Mouse (Mus musculus): Measurements from ENCODE around the gene Gm21987.

Gene Gm21987

GRCm38 (mm10) chr16:38346529-38347325 lies at the start of gene Gm21987, which contains the start of gene Cox17:
Gene Gm21987 (plus strand): TSS chr16:38347040.
Gene Cox17 (plus strand): TSS chr16:38346991.
- 3% methylated on average over 35 of the region's 35 CpGs for WGBS

- 78% methylated on average over 6 of the region's 6 CpGs for WGBS
Measured at GRCm38 (mm10) chr16:38298410-38298809, 48.4 kb upstream of the Gm21987 start.

- WGBS = 90% methylated on average over 13 of the region's 13 CpGs
Measured at GRCm38 (mm10) chr16:38302367-38302766, 44.5 kb upstream of the Gm21987 start.

DNA sequence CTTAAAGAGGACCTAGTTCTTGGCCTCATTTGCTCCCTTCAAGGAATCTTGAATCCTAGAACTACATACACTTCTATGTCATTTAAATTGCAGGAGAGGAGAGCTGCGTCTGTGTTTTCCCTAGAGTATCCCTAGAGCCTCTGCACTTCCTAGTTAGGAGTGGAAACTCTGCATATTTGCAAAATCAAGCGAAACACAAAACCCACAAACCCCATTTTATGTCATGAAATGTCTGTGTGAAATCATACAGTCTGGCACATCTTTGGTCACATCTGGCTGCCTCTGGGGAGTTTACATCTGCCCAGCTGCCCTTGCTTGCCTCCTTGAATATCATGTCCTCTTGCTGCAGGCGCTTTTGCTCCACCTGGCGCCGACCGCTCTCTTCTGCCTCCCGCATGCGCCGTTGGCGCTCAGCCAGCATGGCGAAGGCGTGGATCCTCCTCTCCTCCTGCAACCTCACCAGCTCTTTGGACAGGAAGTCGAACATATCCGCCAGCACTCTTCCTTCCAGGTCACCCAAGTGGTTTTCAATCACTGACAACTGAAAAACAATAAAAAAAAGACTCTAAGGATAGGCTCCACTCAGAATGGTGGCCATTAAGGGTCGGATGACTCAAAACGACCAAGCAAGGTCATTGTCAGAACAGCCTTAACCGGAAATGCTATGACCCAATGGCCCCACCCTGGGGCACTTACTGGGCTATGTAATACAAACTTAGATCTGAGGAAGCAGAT lies 42.2 kb upstream of the Gm21987 start:
- WGBS = 81% methylated on average over 17 of the region's 17 CpGs

GRCm38 (mm10) chr16:38306571-38307220 lies 40.1 kb upstream of the Gm21987 start:
- WGBS = 60% methylated on average over 18 of the region's 18 CpGs

GRCm38 (mm10) chr16:38307221-38307605 lies 39.6 kb upstream of the Gm21987 start:
- WGBS = 72% methylated on average over 5 of the region's 5 CpGs

GRCm38 (mm10) chr16:38307651-38308050 lies 39.2 kb upstream of the Gm21987 start:
- 60% methylated on average over 7 of the region's 7 CpGs for WGBS

DNA sequence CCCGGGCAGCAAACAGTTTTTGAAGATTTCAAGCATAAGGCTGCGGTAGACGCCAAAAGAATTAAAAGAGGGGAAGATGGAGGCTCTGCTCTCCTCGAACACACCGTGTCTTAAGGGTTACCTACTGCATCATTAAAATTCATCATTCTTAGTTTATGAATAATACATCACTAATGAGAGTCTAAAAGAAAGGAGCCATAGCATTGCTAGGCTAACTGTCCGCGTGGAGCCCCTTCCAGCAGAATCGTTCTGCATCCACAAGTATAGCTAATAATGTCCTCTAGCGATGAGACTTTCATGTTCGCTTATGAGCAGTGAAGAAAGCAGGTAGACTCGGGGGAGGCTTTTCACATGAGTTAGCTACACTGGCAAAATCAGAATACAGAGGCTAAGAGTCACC lies 38.6 kb upstream of the Gm21987 start:
- 61% methylated on average over 11 of the region's 11 CpGs for WGBS

DNA sequence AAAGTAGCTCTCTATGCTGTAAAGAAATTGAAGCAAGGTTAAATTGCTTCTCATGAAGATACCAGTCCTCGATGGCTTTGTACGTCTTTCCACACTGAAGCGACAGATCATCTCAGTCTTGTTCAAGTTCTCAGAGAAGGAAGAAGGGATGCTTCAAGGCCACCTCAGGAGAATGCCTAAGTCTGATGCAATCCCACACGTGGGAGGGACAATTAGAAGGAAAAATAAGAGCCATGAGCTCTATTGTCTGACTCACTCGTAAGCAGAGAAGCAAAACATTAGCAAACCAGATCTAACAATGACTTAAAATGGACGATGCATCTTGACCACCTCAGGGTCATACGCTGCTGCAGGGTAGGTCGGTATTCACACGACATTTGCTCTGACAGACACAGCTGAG lies 28.3 kb upstream of the Gm21987 start:
- WGBS = 74% methylated on average over 9 of the region's 9 CpGs

DNA sequence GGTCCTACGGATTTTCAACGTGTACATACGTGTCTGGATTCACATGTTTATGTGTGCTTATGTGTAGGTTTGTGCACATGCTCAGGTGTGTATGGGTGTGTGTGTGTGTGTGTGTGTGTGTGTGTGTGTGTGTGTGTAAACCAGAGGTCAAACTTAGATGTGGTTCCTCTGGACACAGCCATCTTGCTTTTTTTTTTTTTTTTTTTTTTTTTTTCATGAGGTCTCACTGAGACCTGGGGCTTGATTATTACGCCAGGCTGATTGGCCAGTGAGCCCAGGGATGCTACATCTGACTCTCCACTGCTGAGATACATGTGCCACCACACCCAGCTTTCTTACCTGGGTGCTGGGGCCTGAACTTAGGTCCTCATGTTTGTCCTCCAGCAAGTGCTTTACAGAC lies 27.8 kb upstream of the Gm21987 start:
- WGBS = 95% methylated on average over 4 of the region's 4 CpGs

GRCm38 (mm10) chr16:38321452-38321935 lies 25.3 kb upstream of the Gm21987 start:
- 31% methylated on average over 17 of the region's 17 CpGs for WGBS

DNA sequence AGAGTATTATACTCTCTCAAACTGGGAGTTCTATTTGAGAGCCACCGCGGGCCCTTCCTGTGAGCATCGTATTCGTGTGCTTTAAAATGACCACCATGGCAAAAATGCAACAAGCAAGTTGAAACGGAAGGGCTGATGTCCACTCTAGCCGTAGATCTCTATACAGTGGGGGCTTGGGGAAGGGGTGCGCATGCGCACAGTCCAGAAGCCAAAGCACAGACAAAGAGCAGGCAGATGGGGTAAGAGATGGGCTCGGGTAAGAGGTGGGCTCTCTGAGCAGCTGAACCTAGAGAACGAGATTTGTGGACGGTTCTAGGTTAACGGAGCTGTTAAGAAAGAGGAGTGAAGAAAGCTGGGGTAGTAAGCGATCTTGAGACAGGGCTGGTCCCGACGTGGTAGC lies 22.5 kb upstream of the Gm21987 start:
- WGBS = 96% methylated on average over 15 of the region's 15 CpGs

DNA sequence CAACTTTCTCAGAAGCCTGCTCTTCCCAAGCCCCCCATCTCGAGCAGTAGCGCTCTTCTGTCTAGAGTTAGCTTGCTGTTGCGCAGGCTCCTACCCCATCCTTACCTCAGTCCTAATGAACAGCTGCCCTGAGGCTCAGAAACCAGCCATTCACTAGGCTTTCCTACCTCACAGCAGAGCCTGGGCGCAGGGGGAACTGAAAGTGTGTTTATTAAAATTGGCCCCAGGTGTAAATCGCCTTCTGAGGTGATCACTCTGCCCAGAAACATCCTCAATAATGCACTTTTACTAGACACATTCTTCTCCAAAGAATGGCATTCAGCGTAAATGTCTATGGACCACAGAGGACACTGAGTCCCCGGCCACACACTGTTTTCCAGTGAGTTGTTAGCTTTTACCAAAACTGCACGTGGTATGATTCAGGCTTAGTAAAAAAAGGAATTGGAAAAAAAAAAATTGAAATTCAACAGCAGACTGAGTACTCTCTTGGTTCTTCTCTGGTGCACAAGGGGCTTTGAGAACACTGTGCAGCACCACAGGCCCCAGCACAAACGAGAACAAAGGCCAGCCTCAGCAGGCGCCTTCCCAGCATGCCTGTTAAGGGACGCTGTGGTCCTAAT lies 20.0 kb upstream of the Gm21987 start:
- 82% methylated on average over 11 of the region's 11 CpGs for WGBS

DNA sequence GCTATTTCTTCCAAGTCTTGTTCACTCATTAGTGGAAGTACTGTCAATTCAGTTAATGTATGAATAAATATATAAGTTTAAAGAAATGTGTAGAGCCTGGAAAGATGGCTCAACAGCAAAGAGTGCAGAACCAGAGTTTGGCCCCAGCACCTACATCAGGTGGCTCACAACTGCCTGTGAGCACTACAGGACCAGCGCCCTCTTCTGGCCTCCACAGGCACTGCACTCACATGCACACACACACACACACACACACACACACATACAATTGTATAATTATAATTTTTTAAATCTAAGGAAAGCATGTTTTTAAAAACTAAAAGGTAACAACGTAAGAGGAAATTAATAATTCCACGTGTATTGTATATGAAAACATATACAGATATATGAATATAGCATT lies 17.5 kb upstream of the Gm21987 start:
- WGBS = 88% methylated on average over 3 of the region's 3 CpGs

DNA sequence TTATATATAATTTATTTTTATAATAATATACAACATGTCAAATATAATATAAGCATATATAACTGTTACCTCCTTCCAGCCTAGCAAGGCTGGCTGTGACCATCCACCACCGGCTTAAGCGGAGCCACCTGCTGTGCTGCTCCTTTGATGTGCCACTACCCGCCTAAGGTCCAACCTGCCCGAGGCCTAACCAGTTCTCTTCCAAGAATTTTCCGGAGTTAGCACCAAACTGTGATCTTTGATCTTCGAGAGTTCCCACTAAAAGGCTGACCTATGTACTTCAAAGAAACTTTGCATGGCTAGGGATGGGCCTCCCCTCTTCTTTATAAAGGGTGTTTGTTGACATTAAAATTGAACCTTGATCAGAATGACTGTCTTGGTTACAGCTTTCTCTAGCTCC lies 12.4 kb upstream of the Gm21987 start:
- 58% methylated on average over 6 of the region's 6 CpGs for WGBS

- WGBS = 79% methylated on average over 4 of the region's 4 CpGs
Measured at GRCm38 (mm10) chr16:38338077-38338476, 8.8 kb upstream of the Gm21987 start.

DNA sequence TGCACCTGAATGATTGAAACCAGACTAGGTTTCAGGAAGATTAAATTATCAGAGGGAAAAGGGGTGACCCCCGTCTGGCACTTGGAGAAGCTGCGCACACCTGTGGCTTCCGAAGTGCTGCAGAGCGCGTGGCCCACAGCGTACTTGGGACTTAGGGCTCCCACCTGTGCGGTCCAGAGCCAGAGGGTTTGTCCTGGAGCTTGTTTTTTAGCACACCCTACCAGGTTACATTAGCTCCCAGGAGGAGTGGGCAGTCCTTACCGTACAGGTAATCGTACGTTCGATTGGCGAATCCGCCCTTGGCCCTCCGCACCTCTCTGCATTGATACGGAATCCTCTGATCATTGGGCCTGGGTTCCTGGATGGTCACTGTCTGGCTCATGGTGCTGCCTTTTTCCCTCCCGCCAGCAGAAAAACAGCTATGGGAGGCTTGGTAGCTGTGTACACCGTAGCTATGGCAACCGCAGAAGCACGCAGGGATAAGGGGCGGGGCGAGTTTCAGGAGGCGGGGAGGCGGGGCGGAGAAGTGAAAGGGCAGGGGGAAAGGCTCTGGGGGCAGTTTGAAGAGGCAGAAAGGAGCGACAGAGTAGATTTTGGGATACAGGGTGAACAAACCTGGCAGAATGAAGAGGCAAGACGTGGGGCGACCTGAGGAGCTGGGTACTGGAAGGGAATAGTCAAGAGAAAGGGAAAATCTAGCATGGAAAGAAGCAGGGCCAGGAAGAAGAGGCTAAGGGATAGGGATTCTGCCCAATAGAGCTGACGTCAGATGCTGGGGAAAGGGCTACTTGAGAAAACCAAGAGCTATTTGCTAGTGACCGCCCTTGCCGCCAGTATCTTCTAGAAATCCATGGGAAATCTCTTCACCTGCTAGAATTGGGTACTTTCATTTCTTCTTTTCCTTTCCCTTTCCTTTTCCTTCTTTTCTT lies 5.2 kb upstream of the Gm21987 start, which contains the start of gene Maats1:
TSS of gene Maats1 (minus strand) at position 748 of the 929 bp plus-strand sequence.
- WGBS = 11% methylated on average over 30 of the region's 30 CpGs

- WGBS = 91% methylated on average over 3 of the region's 3 CpGs
Measured at GRCm38 (mm10) chr16:38344941-38345725, 1.7 kb upstream of the Gm21987 start.

DNA sequence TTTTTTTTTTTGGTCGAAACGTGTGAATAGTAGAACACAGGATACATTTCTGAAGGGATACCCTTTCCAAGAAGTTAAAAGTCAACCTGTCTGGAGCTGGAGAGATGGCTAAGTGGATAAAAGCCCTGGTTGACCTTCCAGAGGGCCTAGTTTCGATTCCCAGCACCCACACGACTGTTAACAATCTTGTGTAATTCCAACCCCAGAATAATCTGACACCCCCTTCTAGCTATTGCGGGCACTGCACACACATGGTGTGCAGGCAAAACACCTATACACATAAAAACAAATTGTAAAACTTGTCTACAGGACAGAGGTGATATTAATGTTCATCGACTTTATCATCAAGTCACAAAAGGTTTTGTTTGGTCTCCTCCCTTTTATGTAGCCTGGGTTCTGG lies 748 bp downstream of the Gm21987 start:
- 56% methylated on average over 6 of the region's 6 CpGs for WGBS

GRCm38 (mm10) chr16:38348217-38348761 lies 1.4 kb downstream of the Gm21987 start:
- 80% methylated on average over 9 of the region's 9 CpGs for WGBS

Measured in cerebral cortex, adult 2 months (tissue).